Mouse (Mus musculus) left cerebral cortex, postnatal 4 days (tissue): ENCODE measurements around the gene Sh2b1. TPM values are rescaled to one million over a fixed set of nuclear protein-coding genes. Genes with fewer than 3 reads are reported as not detected.

Experiments used
- DNase-seq: peaks from one replicate; pipeline ENCODE4 v3.0.0-alpha.2; 2022
- intact Hi-C: fragments of 180-260 bp; cut with DNase I; formaldehyde crosslinking; loops from one replicate; pipeline ENCODE4 v1.15.1; 2025
- total RNA-seq, 2 experiments: library from RNA; stranded (reverse); gene quantifications; 2 replicates each; pipeline ENCODE4 v1.2.3; 2021

The Sh2b1 gene
- total RNA-seq, 2 experiments from 2014 or later: 72.5 to 77.7 TPM

- DNase-seq: no peak
- intact Hi-C loops: loop anchor here (2.0 kb wide), 1 partner anchor 47 kb away; no protein-coding TSS in a partner anchor
Observed at GRCm38 (mm10) chr7:126481699-126482098, 6.5 kb upstream of the Sh2b1 start.

GRCm38 (mm10) chr7:126474486-126474955 lies 703 bp downstream of the Sh2b1 start:
- DNase-seq: no peak
- intact Hi-C loops: no loop called here

GRCm38 (mm10) chr7:126473470-126474086 lies 1.6 kb downstream of the Sh2b1 start:
- intact Hi-C loops: no loop called here

GRCm38 (mm10) chr7:126472713-126473112 lies 2.5 kb downstream of the Sh2b1 start:
- DNase-seq: no peak
- intact Hi-C loops: no loop called here

More at GRCm38 (mm10) chr7:126473470-126474086, 1.6 kb downstream of the Sh2b1 start:
- DNase-seq: no peak

GRCm38 (mm10) chr7:126472306-126472705 lies 2.9 kb downstream of the Sh2b1 start:
- intact Hi-C loops: no loop called here
- no peak for DNase-seq

GRCm38 (mm10) chr7:126471853-126472252 lies 3.4 kb downstream of the Sh2b1 start:
- no peak for DNase-seq
- intact Hi-C loops: no loop called here

GRCm38 (mm10) chr7:126471361-126471760 lies 3.9 kb downstream of the Sh2b1 start:
- intact Hi-C loops: no loop called here
- no peak for DNase-seq

- no peak for DNase-seq
- intact Hi-C loops: no loop called here
Observed at GRCm38 (mm10) chr7:126470077-126470476, 5.1 kb downstream of the Sh2b1 start.

- DNase-seq: no peak
- intact Hi-C loops: no loop called here
Observed at GRCm38 (mm10) chr7:126467834-126468627, 7.2 kb downstream of the Sh2b1 start.

GRCm38 (mm10) chr7:126467271-126467670 lies 8.0 kb downstream of the Sh2b1 start:
- intact Hi-C loops: no loop called here
- DNase-seq: peak; percentile 41

GRCm38 (mm10) chr7:126466707-126467106 lies 8.5 kb downstream of the Sh2b1 start:
- DNase-seq: no peak
- intact Hi-C loops: no loop called here

GRCm38 (mm10) chr7:126466116-126466515 lies 9.1 kb downstream of the Sh2b1 start:
- no peak for DNase-seq
- intact Hi-C loops: no loop called here

- DNase-seq: no peak
- intact Hi-C loops: no loop called here
Observed at GRCm38 (mm10) chr7:126465246-126466030, 9.8 kb downstream of the Sh2b1 start.

- DNase-seq: no peak
- intact Hi-C loops: no loop called here
Observed at GRCm38 (mm10) chr7:126464836-126465235, 10.4 kb downstream of the Sh2b1 start.

- intact Hi-C loops: no loop called here
Observed at GRCm38 (mm10) chr7:126464121-126464520, 11.1 kb downstream of the Sh2b1 start.

GRCm38 (mm10) chr7:126463547-126463946 lies 11.7 kb downstream of the Sh2b1 start:
- intact Hi-C loops: no loop called here
- DNase-seq: no peak

More at GRCm38 (mm10) chr7:126464121-126464520, 11.1 kb downstream of the Sh2b1 start:
- DNase-seq: no peak

GRCm38 (mm10) chr7:126463004-126463403 lies 12.2 kb downstream of the Sh2b1 start, which contains the start of gene Atp2a1:
Atp2a1 (minus strand) TSS chr7:126463108.
- no peak for DNase-seq
- intact Hi-C loops: no loop called here

- intact Hi-C loops: no loop called here
- DNase-seq: no peak
Observed at GRCm38 (mm10) chr7:126461626-126462025, 13.6 kb downstream of the Sh2b1 start.

- intact Hi-C loops: no loop called here
- DNase-seq: no peak
Observed at GRCm38 (mm10) chr7:126460623-126461399, 14.4 kb downstream of the Sh2b1 start.
